Mouse (Mus musculus): Measurements from ENCODE around the gene Selenoo.
A peak's percentile ranks its signal among the peaks of the same experiment; 100 is the strongest.

The Selenoo gene

GRCm38 (mm10) chr15:89088607-89089247, at the start of gene Selenoo:
TSS of gene Selenoo (plus strand) at chr15:89089084.
- peak; percentile 83 for DNase-seq

GRCm38 (mm10) chr15:89044381-89044780, 44.5 kb upstream of the Selenoo start:
- no peak for DNase-seq

GRCm38 (mm10) chr15:89046356-89046755, 42.5 kb upstream of the Selenoo start:
- DNase-seq, result no peak

- DNase-seq, result no peak
These were observed 34.2 kb upstream of the Selenoo start for GRCm38 (mm10) chr15:89054666-89055065.

GRCm38 (mm10) chr15:89058736-89059135, 30.1 kb upstream of the Selenoo start:
- DNase-seq, result no peak

- DNase-seq, result no peak
These were observed 29.5 kb upstream of the Selenoo start, which contains the start of gene Panx2 for GRCm38 (mm10) chr15:89059161-89059931. TSS of gene Panx2 (plus strand) at chr15:89059734.

- DNase-seq, result no peak
These were observed 28.7 kb upstream of the Selenoo start for GRCm38 (mm10) chr15:89060032-89060681.

- DNase-seq, result no peak
These were observed 27.9 kb upstream of the Selenoo start for GRCm38 (mm10) chr15:89060811-89061460.

- DNase-seq, result no peak
These were observed 26.9 kb upstream of the Selenoo start for GRCm38 (mm10) chr15:89061761-89062517.

- DNase-seq, result no peak
These were observed 26.4 kb upstream of the Selenoo start for GRCm38 (mm10) chr15:89062518-89062910.

- DNase-seq, result no peak
These were observed 25.9 kb upstream of the Selenoo start for GRCm38 (mm10) chr15:89063001-89063400.

GRCm38 (mm10) chr15:89063536-89063935, 25.3 kb upstream of the Selenoo start:
- DNase-seq, result no peak

- no peak for DNase-seq
These were observed 24.0 kb upstream of the Selenoo start for GRCm38 (mm10) chr15:89064891-89065290.

GRCm38 (mm10) chr15:89067609-89068008, 21.3 kb upstream of the Selenoo start:
- no peak for DNase-seq

- DNase-seq, result no peak
These were observed 20.7 kb upstream of the Selenoo start for GRCm38 (mm10) chr15:89068226-89068625.

- no peak for DNase-seq
These were observed 19.5 kb upstream of the Selenoo start for GRCm38 (mm10) chr15:89069336-89069840.

GRCm38 (mm10) chr15:89070606-89071005, 18.3 kb upstream of the Selenoo start:
- DNase-seq, result no peak

- no peak for DNase-seq
These were observed 14.8 kb upstream of the Selenoo start for GRCm38 (mm10) chr15:89073993-89074603.

- DNase-seq, result no peak
These were observed 14.0 kb upstream of the Selenoo start, which contains the start of gene Trabd for GRCm38 (mm10) chr15:89074613-89075477. TSS of gene Trabd (plus strand) at chr15:89075124.

- DNase-seq, result peak; percentile 85
These were observed 13.3 kb upstream of the Selenoo start for GRCm38 (mm10) chr15:89075478-89076147.

Data from thymus, postnatal 25 days (tissue).